ENCODE assay signal across 8 mouse cellular contexts in genomic region chr15:3979061-3979848, GRCm38 (mm10). TPM values are rescaled to one million over a fixed set of nuclear protein-coding genes. Genes with fewer than 3 reads are reported as not detected.
A peak's percentile ranks its signal among the peaks of the same experiment; 100 is the strongest.
DNase-seq lines count a peak whose midpoint lies in the region; ATAC-seq lines count a peak whose summit lies in the region.

Fbxo4 (minus strand) TSS chr15:3979573.

- H3K27me3 ChIP-seq in megakaryocyte, embryonic 14.5 days (replicated peaks), result no peaks in the 10 kb centered on the region

- H3K4me1 ChIP-seq in megakaryocyte, embryonic 14.5 days, result peaks cover 13% of the 10 kb centered on the region

- H3K4me3 ChIP-seq in megakaryocyte, embryonic 14.5 days (replicated peaks), result peak within 1 kb of the TSS; percentile 93

- DNase-seq in adrenal gland, adult 18-20 months (ENCODE audit: low spot score in 2 of 2), result peak; percentile 83 to 86
- peak; percentile 81 for DNase-seq in embryo, embryonic 11 days
- peak; percentile 88 for DNase-seq in gastrocnemius, postnatal 25 days
- peak; percentile 38 to 74 for DNase-seq in left cerebral cortex, adult 9 months (ENCODE audit: low spot score in 2 of 2)
- peak; percentile 79 to 80 for DNase-seq in right cerebral cortex, postnatal 10 days (ENCODE audit: low spot score in 2 of 2)
- DNase-seq in urinary bladder, postnatal 14 days (ENCODE audit: low spot score), result peak; percentile 89

- ATAC-seq in inflammation-experienced regulatory T-cells, adult 6 months, result peak; percentile 91

- peaks cover 39% of the 10 kb centered on the region for H3K36me3 ChIP-seq in megakaryocyte, embryonic 14.5 days (replicated peaks; ENCODE audit: low read length)

- no peaks in the 10 kb centered on the region for H3K9me3 ChIP-seq in megakaryocyte, embryonic 14.5 days

RNA-seq across cellular contexts. Expression of gene Fbxo4, which starts in this region (rescaled TPM):
- 10 to 100 TPM; 17.0 to 18.4 TPM for total RNA-seq in adrenal gland, adult 18-20 months (2021)
- 1 to 10 TPM; 3.7 to 4.8 TPM for total RNA-seq in gastrocnemius, postnatal 25 days (2021)
- 1 to 10 TPM; 5.0 to 8.1 (median 5.5) TPM for polyA plus RNA-seq in inflammation-experienced regulatory T-cells, adult 6 months (2017; shearing (Covaris generic))
- 1.6 TPM in 1 of 2 replicates, not detected in the other for polyA plus RNA-seq in megakaryocyte, embryonic 14.5 days (2012; ENCODE audit: insufficient read depth, low replicate concordance)

Comparison
In these comparisons a context has a peak if more than half of its experiments do, and no peak if none do; other contexts are left out.
1. Peak in every context shown above with its lines: DNase-seq, ATAC-seq and H3K4me3 ChIP-seq.